Mouse (Mus musculus): Measurements from ENCODE around the gene Vps13a. TPM values are rescaled to one million over a fixed set of nuclear protein-coding genes. Genes with fewer than 3 reads are reported as not detected.

Vps13a gene
- total and polyA plus RNA-seq, 3 experiments: 21.5 to 335 (median 29.7) TPM

DNA sequence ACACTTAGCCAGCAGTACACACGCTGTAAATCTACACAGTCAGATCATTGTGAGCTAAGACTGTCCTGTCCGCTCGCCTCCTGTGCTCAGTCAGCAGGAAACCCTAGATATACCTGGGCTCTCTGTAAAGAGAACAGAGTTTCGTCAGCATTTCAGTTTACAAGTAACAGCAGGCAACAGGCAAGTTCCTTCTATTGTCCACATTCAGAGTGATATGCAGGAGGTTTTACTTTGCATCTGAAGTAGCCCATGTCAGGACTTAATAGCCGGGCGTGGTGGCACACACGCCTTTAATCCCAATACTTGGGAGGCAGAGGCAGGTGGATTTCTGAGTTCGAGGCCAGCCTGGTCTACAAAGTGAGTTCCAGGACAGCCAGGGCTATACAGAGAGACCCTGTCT, 178.7 kb downstream of the Vps13a start:
- Histone ChIP-seq H3K9me3 (replicated peaks; ENCODE audit: insufficient read depth, low read length) (no peaks in the 10 kb centered on the region), H3K4me3 (ENCODE audit: control insufficient read depth in 1 of 2, insufficient read depth in 1 of 2, low read depth in 2 of 2, low read length in 2 of 2) (no peak overlapping the region), H3K79me2 (ENCODE audit: control insufficient read depth, insufficient read depth, low read length, poor library complexity) (no peaks in the 10 kb centered on the region), H3K36me3 (ENCODE audit: control insufficient read depth in 1 of 2, insufficient read depth in 2 of 2, low read length in 2 of 2) (no peaks in the 10 kb centered on the region), H3K27ac (ENCODE audit: control insufficient read depth, low read depth, low read length) (no peak overlapping the region), H3K9ac (ENCODE audit: control insufficient read depth, low read depth, low read length, poor library complexity, severe bottlenecking) (no peak overlapping the region), H3K27me3 (ENCODE audit: control insufficient read depth in 1 of 2, insufficient read depth in 2 of 2, low read length in 2 of 2) (no peaks in the 10 kb centered on the region), H3K4me1 (ENCODE audit: control insufficient read depth in 1 of 2, insufficient read depth in 2 of 2, low read length in 2 of 2) (no peaks in the 10 kb centered on the region)
- DNase-seq (ENCODE audit: low read depth, low spot score): no peak
- TF ChIP-seq MYB (IDR thresholded peaks at IDR 0.05; ENCODE audit: low read depth, low read length) (no peak), TCF12 (IDR thresholded peaks at IDR 0.05; ENCODE audit: low read depth, low read length) (no peak), POLR2AphosphoS2 (IDR thresholded peaks at IDR 0.05; ENCODE audit: low read length) (no peak), NELFE (IDR thresholded peaks at IDR 0.05; ENCODE audit: low read depth, low read length) (no peak), POLR2AphosphoS5 (IDR thresholded peaks at IDR 0.05; ENCODE audit: borderline replicate concordance, low read depth, low read length) (no peak), HCFC1 (IDR thresholded peaks at IDR 0.05; ENCODE audit: low read depth, low read length) (no peak)

DNA sequence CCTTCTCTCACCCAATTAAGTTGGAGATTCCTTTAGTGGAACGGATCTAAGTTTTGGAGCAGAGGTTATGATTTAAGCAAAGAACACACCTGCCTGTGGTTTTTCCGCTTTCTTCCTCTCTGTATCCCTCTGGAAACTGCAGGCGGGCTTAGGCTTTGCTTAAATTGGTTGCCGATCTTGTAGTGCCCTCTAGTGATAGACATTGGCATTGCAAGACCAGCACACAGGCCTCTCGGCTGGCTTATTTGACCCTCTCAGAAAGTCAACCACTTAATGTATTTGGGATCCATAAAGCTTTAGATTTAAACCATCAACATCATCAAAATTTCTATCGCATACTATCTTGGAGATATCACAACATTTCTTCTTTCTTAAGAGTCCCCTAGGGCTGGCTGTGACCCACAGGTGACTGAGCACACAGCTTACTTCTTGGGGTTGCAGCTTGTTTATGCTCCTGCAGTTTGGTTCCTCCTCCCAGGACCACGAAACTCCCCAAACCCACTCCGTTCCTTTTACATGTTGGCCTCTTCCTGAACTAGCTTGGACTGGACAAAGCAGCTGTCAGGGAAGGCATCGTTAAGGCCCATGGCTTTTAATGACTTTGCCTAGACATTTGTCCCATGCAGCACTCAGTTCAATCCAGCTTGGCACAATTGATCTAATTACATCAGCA, 181.3 kb downstream of the Vps13a start:
- no peak overlapping the region for H3K27ac ChIP-seq (ENCODE audit: control insufficient read depth, low read depth, low read length)
- TF ChIP-seq RAD21 (IDR thresholded peaks at IDR 0.05; ENCODE audit: low read depth, low read length) (peak; percentile 98), CTCF (IDR thresholded peaks at IDR 0.05 in 2 of 3, conservative IDR thresholded peaks at IDR 0.05 in 1 of 3; ENCODE audit: control insufficient read depth in 1 of 3, insufficient read depth in 1 of 3, low read depth in 2 of 3, low read length in 3 of 3, poor library complexity in 1 of 3, severe bottlenecking in 1 of 3) (peak; percentile 80 to 97 (median 97)), HCFC1 (IDR thresholded peaks at IDR 0.05; ENCODE audit: low read depth, low read length) (no peak), MAX (IDR thresholded peaks at IDR 0.05; ENCODE audit: low read length) (no peak), SMC3 (IDR thresholded peaks at IDR 0.05; ENCODE audit: low read depth, low read length) (peak; percentile 92), KAT2A (conservative IDR thresholded peaks at IDR 0.05; ENCODE audit: low read depth, low read length) (no peak), TCF12 (IDR thresholded peaks at IDR 0.05; ENCODE audit: low read depth, low read length) (no peak), ELF1 (IDR thresholded peaks at IDR 0.05; ENCODE audit: low read depth, low read length) (no peak), ZC3H11A (IDR thresholded peaks at IDR 0.05; ENCODE audit: low read depth, low read length) (peak; percentile 92)
- H3K4me1 ChIP-seq (ENCODE audit: control insufficient read depth in 1 of 2, insufficient read depth in 2 of 2, low read length in 2 of 2): no peaks in the 10 kb centered on the region
- H3K9ac ChIP-seq (ENCODE audit: control insufficient read depth, low read depth, low read length, poor library complexity, severe bottlenecking): no peak overlapping the region
- no peaks in the 10 kb centered on the region for H3K36me3 ChIP-seq (ENCODE audit: control insufficient read depth in 1 of 2, insufficient read depth in 2 of 2, low read length in 2 of 2)
- peak; percentile 80 for DNase-seq (ENCODE audit: low read depth, low spot score)
- H3K4me3 ChIP-seq (ENCODE audit: control insufficient read depth in 1 of 2, insufficient read depth in 1 of 2, low read depth in 2 of 2, low read length in 2 of 2): no peak overlapping the region
- H3K27me3 ChIP-seq (ENCODE audit: control insufficient read depth in 1 of 2, insufficient read depth in 2 of 2, low read length in 2 of 2): no peaks in the 10 kb centered on the region; a peak in 1 of 4 replicates
- H3K79me2 ChIP-seq (ENCODE audit: control insufficient read depth, insufficient read depth, low read length, poor library complexity): no peaks in the 10 kb centered on the region
- no peaks in the 10 kb centered on the region for H3K9me3 ChIP-seq (replicated peaks; ENCODE audit: insufficient read depth, low read length)

DNA sequence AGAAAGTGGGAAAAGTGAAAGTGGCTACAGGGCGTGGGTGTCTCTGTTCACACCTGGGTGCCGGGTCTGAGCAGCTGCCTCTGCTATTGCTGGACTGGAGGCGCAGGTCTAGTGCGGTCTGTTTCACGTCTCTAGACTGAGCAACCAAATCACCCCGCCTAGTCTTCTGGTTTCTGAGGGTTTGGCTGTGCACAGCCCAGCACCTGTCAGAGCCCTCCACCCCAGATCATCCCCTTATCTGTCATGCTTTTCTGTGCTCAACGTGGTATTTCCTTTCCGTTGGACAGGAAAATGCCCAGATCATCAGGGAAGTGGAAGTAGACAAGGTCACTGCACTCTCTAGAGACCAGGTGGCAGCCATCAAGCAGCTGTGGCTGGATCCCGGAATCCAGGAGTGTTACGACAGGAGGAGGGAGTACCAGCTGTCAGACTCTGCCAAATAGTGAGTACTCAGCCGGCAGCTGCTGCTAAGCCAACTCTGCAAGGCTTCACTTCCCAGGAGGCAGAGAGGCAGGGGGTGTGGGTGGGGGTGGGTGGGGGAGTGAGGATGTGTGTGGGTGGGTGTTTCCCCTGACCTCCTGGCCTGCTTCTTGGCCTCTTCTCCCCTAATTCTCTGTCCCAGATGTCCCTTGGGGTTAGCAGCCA, 182.0 kb downstream of the Vps13a start:
- Histone ChIP-seq H3K79me2 (ENCODE audit: control insufficient read depth, insufficient read depth, low read length, poor library complexity) (no peaks in the 10 kb centered on the region), H3K4me1 (ENCODE audit: control insufficient read depth in 1 of 2, insufficient read depth in 2 of 2, low read length in 2 of 2) (no peaks in the 10 kb centered on the region), H3K27me3 (ENCODE audit: control insufficient read depth in 1 of 2, insufficient read depth in 2 of 2, low read length in 2 of 2) (peaks cover 0 to 3% of the 10 kb centered on the region in 2 experiments; a peak in 2 of 4 replicates), H3K36me3 (ENCODE audit: control insufficient read depth in 1 of 2, insufficient read depth in 2 of 2, low read length in 2 of 2) (no peaks in the 10 kb centered on the region), H3K9ac (ENCODE audit: control insufficient read depth, low read depth, low read length, poor library complexity, severe bottlenecking) (no peak overlapping the region), H3K9me3 (replicated peaks; ENCODE audit: insufficient read depth, low read length) (no peaks in the 10 kb centered on the region), H3K4me3 (ENCODE audit: control insufficient read depth in 1 of 2, insufficient read depth in 1 of 2, low read depth in 2 of 2, low read length in 2 of 2) (peak overlapping the region in 1 of 2 experiments; percentile 15; a peak in 1 of 4 replicates), H3K27ac (ENCODE audit: control insufficient read depth, low read depth, low read length) (no peak overlapping the region)
- DNase-seq (ENCODE audit: low read depth, low spot score): peak; percentile 11
- TF ChIP-seq TBP (IDR thresholded peaks at IDR 0.05; ENCODE audit: low read depth, low read length) (no peak), MAFK (IDR thresholded peaks at IDR 0.05; ENCODE audit: borderline replicate concordance, low read depth, low read length) (no peak), MXI1 (IDR thresholded peaks at IDR 0.05; ENCODE audit: low read depth, low read length) (no peak), ZC3H11A (IDR thresholded peaks at IDR 0.05; ENCODE audit: low read depth, low read length) (no peak), EP300 (IDR thresholded peaks at IDR 0.05; ENCODE audit: low read depth in 1 of 2, low read length in 2 of 2) (no peak), ELF1 (IDR thresholded peaks at IDR 0.05; ENCODE audit: low read depth, low read length) (no peak), TCF12 (IDR thresholded peaks at IDR 0.05; ENCODE audit: low read depth, low read length) (no peak), E2F4 (IDR thresholded peaks at IDR 0.05; ENCODE audit: borderline replicate concordance, low read depth, low read length) (no peak), RCOR1 (IDR thresholded peaks at IDR 0.05; ENCODE audit: low read depth, low read length) (no peak)
